Mouse (Mus musculus): ENCODE data around the gene Dnajb13.
"Not testable (repeated sequence)": the region's sequence is repeated elsewhere in the genome, so short reads cannot be mapped to it uniquely, and the experiment has no call there.

Dnajb13 gene

GRCm38 (mm10) chr7:100488474-100489048 lies 26.2 kb downstream of the Dnajb13 start:
- DNase-seq (ENCODE audit: low spot score in 2 of 2): no peak

GRCm38 (mm10) chr7:100487301-100487700 lies 27.5 kb downstream of the Dnajb13 start:
- no peak for DNase-seq (ENCODE audit: low spot score in 2 of 2)

GRCm38 (mm10) chr7:100484493-100484892 lies 30.3 kb downstream of the Dnajb13 start:
- no peak for DNase-seq (ENCODE audit: low spot score in 2 of 2)

- not testable (repeated sequence) for DNase-seq (ENCODE audit: low spot score in 2 of 2)
These were observed 32.7 kb downstream of the Dnajb13 start for GRCm38 (mm10) chr7:100482046-100482445.

DNA sequence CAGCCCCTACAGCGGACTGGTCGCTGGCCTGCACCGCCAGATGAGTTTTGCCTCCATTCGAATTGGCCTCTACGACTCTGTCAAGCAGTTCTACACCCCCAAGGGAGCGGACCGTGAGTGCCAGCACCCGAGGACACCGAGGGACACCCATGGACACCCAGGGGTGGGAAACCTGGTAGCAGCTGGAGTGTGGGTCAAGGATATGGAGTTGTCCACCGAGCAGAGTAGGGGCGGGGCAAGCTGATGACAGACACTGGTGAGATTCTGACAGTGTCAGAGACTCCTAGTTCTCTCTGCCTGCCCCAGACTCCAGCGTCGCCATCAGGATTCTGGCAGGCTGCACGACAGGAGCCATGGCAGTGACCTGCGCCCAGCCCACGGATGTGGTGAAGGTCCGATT lies 34.6 kb downstream of the Dnajb13 start:
- DNase-seq (ENCODE audit: low spot score in 2 of 2): no peak

- no peak for DNase-seq (ENCODE audit: low spot score in 2 of 2)
These were observed 35.0 kb downstream of the Dnajb13 start for GRCm38 (mm10) chr7:100479823-100480164.

DNA sequence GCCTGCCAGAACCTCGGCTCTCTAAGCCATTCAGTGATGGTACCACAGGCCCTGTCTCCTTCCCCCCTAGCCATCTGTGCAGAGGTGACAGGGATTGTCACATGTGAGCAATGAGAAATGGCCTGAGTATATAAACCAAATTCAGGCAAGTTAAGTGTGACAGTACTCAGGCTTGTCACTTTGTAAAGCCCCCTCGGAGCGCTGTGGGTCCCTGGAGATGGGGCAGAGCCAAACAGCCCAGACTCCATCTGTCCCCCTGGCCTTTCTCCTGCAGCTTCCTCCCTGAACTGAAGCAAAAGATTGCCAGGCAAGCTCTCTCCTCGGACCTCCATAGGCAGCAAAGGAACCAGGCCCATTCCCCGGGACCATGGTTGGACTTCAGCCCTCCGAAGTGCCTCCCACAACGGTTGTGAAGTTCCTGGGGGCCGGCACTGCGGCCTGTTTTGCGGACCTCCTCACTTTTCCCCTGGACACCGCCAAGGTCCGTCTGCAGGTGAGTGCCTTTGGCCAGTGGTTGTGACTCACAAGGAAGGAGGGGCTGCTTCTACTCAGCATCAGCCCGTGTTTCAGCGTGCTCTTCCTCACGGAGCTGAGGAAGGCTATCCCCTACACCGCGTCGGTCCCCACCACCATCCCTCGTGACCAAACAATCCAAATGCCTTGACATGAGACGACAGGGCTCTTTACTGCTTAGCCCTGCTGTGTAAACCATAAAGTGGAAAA lies 35.5 kb downstream of the Dnajb13 start:
- DNase-seq (ENCODE audit: low spot score in 2 of 2): no peak

DNA sequence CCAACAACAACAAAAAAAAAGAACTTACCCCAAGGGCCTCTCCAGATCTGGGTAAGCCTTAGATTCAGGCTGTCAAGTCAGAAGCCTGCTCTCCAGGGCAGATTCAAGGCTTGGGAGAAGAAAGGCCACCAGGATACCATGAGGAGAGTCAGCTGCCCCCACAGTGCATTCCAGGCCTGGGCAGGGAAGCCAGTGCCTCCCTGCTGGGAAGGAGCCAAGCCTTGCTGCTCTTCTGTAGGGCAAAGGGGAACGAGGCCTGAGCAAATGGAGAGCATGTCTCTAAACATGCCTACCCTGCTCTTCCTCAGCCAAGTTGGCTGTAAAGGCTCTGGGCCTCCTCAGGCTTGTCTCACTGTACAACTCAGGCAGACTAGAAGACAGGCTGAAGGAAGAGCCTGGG lies 40.1 kb downstream of the Dnajb13 start:
- DNase-seq (ENCODE audit: low spot score in 2 of 2): no peak

- no peak for DNase-seq (ENCODE audit: low spot score in 2 of 2)
These were observed 40.8 kb downstream of the Dnajb13 start for GRCm38 (mm10) chr7:100473846-100474454.

DNA sequence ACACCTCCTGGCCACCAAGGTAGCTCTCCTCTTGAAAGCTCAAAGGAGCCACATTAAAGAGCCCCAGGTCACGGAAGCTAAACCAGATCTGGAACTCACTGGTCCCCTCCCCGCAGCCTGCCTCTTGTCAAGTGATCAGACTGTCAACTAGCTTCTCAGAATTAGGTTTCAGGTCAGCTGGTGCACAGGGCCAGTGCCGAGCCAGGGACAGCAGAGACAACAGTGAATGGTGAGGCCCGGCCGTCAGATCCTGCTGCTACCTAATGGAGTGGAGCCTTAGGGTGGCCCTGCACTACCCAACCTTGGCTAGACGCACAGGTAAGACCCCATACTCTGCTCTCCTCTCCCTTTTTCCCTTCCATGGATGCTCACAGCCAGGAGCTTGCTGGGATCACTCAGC lies 42.0 kb downstream of the Dnajb13 start, which contains the start of gene Ucp3:
Gene Ucp3 (plus strand): TSS at position 214 of the 400 bp plus-strand sequence.
- no peak for DNase-seq (ENCODE audit: low spot score in 2 of 2)

GRCm38 (mm10) chr7:100471407-100471797 lies 43.4 kb downstream of the Dnajb13 start:
- DNase-seq (ENCODE audit: low spot score in 2 of 2): no peak

GRCm38 (mm10) chr7:100470796-100471406 lies 43.9 kb downstream of the Dnajb13 start:
- no peak for DNase-seq (ENCODE audit: low spot score in 2 of 2)

DNA sequence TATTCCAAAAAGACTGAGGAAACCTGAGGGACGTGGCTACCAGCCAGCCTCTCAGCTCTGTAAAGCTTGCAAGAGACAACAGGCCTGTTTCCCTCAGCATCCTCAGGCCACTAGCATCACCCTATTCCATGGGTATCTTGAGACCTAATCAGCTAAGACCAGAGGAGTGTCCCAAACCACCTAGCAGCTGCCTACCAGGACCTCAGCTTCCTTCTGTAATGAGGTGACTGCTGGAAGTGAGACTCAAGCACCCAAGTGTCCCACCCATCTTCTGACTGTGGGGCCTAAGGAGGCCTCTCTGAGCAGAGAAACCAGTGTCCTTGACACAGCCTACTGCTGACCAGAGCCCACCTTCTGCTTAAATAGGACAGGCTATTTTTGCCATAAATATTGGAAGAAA lies 45.3 kb downstream of the Dnajb13 start:
- no peak for DNase-seq (ENCODE audit: low spot score in 2 of 2)

- DNase-seq (ENCODE audit: low spot score in 2 of 2): no peak
These were observed 46.0 kb downstream of the Dnajb13 start for GRCm38 (mm10) chr7:100468761-100469160.

DNA sequence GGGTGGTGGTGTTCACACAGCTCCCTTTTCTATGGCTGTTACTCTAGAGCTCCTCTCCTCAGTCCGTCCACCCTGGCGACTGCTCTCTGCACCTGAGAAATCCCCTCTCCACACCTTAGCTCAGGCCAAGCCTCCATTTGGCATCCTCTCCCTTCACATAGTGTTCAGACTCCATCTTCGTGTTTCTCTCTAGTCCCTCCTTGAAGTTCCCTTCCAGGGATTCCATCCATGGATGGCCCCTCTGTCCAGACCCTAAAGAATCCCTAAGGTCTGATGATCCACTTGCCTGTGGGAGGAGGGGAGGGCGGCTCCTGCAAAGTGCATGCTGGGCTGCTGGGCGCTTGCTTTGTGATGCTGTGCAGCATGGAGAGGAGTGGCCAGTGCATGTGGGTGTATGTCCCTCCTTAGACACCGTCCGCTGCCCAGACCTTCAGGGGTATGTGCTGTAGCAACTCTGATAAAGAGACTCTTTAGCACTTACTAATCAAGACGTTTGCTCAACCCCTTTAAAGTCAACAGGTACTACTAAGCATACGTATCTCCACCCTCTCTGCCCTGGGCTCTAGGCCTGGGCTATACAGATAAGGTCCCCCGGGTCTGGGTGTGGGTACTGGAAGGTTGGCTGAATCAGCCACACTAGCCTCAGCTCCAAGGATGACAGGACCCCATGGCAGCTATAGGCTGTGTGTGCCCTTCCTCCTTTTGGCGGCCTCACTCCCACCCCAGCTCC lies 47.8 kb downstream of the Dnajb13 start:
- no peak for DNase-seq (ENCODE audit: low spot score in 2 of 2)

DNA sequence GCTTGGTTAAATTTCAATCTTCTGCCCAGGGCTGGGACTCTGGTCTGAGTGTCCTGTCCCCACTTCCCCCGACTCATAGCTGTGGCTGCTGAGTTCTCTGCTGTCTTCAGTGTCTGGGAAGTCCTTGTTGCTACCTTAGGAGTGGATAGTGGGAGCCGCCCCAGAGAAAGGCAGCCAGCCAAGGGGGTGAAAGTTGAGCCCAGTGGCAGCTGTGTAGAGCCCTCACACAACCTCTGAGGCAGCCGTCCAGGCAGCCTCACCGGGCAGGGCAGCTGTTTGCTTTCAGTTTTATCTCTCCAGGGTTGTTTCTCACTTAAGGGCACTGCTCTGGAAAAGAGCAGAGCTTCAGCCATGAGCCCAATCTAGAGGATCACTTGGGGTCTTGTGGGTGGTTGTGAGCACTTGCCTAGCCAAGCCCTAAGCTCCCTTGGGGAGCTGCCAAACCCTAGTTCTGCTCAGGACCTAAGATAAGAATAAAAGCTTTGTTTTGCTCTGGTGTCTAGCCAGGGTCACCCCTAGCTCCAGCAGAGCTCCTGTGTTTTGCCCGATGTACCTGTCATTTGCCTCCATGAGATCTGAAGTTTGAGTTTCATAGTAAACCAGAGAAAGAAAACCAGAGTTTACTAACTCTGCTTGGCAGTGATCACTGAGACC lies 49.0 kb downstream of the Dnajb13 start:
- DNase-seq (ENCODE audit: low spot score in 2 of 2): no peak

DNA sequence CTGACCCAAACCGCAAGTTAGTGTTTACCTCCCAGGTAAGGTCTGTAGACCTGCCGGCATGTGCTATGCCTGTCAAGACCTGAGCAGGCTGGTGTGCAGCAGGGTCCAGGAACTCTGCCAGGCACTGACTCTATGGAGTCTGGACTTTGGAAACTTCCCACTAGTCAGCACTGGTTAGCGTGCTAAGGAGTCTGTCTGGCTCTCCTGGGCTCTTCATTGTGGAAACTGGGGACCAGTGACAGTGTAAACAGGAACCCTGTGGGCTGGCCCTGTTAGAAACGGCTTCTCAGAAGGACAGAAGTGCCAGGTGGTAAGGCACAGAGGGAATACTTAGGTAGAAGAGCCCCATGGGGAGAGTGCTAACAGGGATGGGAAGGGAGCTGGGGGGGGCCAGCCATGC lies 49.5 kb downstream of the Dnajb13 start:
- DNase-seq (ENCODE audit: low spot score in 2 of 2): no peak

GRCm38 (mm10) chr7:100464248-100464647 lies 50.5 kb downstream of the Dnajb13 start:
- DNase-seq (ENCODE audit: low spot score in 2 of 2): no peak

GRCm38 (mm10) chr7:100463757-100464156 lies 51.0 kb downstream of the Dnajb13 start:
- no peak for DNase-seq (ENCODE audit: low spot score in 2 of 2)

- DNase-seq (ENCODE audit: low spot score in 2 of 2): no peak
These were observed 51.6 kb downstream of the Dnajb13 start for GRCm38 (mm10) chr7:100463194-100463593.

DNA sequence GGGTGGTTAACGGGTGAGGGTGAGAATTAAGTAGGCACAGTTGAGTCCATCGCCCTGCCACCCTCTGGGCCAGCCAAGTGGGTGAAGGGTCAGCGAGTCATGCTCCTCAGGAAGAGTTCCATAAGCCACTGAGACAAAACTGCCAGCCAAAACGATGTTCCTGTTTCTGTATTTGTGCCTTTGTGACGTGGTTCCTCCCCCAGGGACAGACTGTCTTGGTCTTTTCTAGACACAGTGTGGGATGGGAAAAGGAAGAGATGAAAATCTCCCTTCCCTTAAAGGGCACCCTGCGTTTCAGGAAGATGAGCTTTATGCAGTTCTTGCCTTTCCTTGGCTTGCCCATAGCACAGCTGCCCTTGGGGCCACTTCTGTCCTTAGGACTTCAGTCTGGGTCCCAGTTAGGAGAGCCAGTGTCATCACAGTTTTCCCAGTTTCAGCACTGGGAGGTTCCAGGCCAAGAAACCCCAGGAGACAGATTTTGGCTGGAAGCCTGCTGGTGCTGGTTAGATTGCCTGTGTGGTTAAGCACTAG lies 53.1 kb downstream of the Dnajb13 start:
- peak; percentile 28 to 56 for DNase-seq (ENCODE audit: low spot score in 2 of 2)
